Mouse (Mus musculus): ENCODE data around the gene Afmid.
"Not testable (repeated sequence)": the region's sequence is repeated elsewhere in the genome, so short reads cannot be mapped to it uniquely, and the experiment has no call there.

Gene Afmid

GRCm38 (mm10) chr11:117825333-117826101 lies at the start of gene Afmid, which contains the start of gene Tk1:
Gene Afmid, plus strand, starts transcription at chr11:117825924.
Gene Tk1, minus strand, starts transcription at chr11:117826092.
- peak; percentile 63 for DNase-seq (ENCODE audit: low spot score)

GRCm38 (mm10) chr11:117776085-117776792 lies 49.5 kb upstream of the Afmid start:
- no peak for DNase-seq (ENCODE audit: low spot score)

GRCm38 (mm10) chr11:117777111-117777510 lies 48.6 kb upstream of the Afmid start:
- DNase-seq (ENCODE audit: low spot score), result no peak

GRCm38 (mm10) chr11:117778031-117778430 lies 47.7 kb upstream of the Afmid start:
- DNase-seq (ENCODE audit: low spot score), result no peak

GRCm38 (mm10) chr11:117778851-117779433 lies 46.8 kb upstream of the Afmid start:
- DNase-seq (ENCODE audit: low spot score), result no peak

GRCm38 (mm10) chr11:117779434-117780198 lies 46.1 kb upstream of the Afmid start:
- DNase-seq (ENCODE audit: low spot score), result peak; percentile 72

- DNase-seq (ENCODE audit: low spot score), result no peak
These were observed 45.6 kb upstream of the Afmid start for GRCm38 (mm10) chr11:117780199-117780515.

GRCm38 (mm10) chr11:117780582-117781111 lies 45.1 kb upstream of the Afmid start:
- DNase-seq (ENCODE audit: low spot score), result peak; percentile 87

GRCm38 (mm10) chr11:117781199-117781821 lies 44.4 kb upstream of the Afmid start:
- peak; percentile 63 for DNase-seq (ENCODE audit: low spot score)

GRCm38 (mm10) chr11:117781993-117782704 lies 43.6 kb upstream of the Afmid start, which contains the start of the genes Tmc8 and Tmc6:
Gene Tmc8, plus strand, starts transcription at chr11:117782076.
Gene Tmc6, minus strand, starts transcription at chr11:117782198.
- DNase-seq (ENCODE audit: low spot score), result no peak

- no peak for DNase-seq (ENCODE audit: low spot score)
These were observed 43.1 kb upstream of the Afmid start for GRCm38 (mm10) chr11:117782705-117783034.

GRCm38 (mm10) chr11:117783089-117783488 lies 42.6 kb upstream of the Afmid start:
- DNase-seq (ENCODE audit: low spot score), result no peak

GRCm38 (mm10) chr11:117783683-117784309 lies 41.9 kb upstream of the Afmid start:
- DNase-seq (ENCODE audit: low spot score), result no peak

- no peak for DNase-seq (ENCODE audit: low spot score)
These were observed 39.4 kb upstream of the Afmid start for GRCm38 (mm10) chr11:117786294-117786693.

GRCm38 (mm10) chr11:117788481-117788880 lies 37.2 kb upstream of the Afmid start:
- not testable (repeated sequence) for DNase-seq (ENCODE audit: low spot score)

- DNase-seq (ENCODE audit: low spot score), result no peak
These were observed 35.4 kb upstream of the Afmid start for GRCm38 (mm10) chr11:117790286-117790685.

GRCm38 (mm10) chr11:117790703-117791440 lies 34.9 kb upstream of the Afmid start:
- DNase-seq (ENCODE audit: low spot score), result no peak

GRCm38 (mm10) chr11:117791441-117791761 lies 34.3 kb upstream of the Afmid start:
- no peak for DNase-seq (ENCODE audit: low spot score)

GRCm38 (mm10) chr11:117792281-117792888 lies 33.3 kb upstream of the Afmid start:
- DNase-seq (ENCODE audit: low spot score), result no peak

Measured in ovary, adult 18-20 months (tissue).